Mouse (Mus musculus) induced T-regulatory cell, adult 2 months (primary cell): ENCODE measurements around the gene Igsf21.

Experiments
- DNase-seq: peaks from one replicate; pipeline ENCODE4 v3.0.0-alpha.2; 2012; ENCODE audit warnings: low read depth

Gene Igsf21

GRCm38 (mm10) chr4:140143884-140144525 lies 102.6 kb downstream of the Igsf21 start:
- DNase-seq = no peak

- DNase-seq = no peak
Measured at GRCm38 (mm10) chr4:140143178-140143577, 103.4 kb downstream of the Igsf21 start.

- no peak for DNase-seq
Measured at GRCm38 (mm10) chr4:140140485-140140884, 106.1 kb downstream of the Igsf21 start.

GRCm38 (mm10) chr4:140138846-140139245 lies 107.7 kb downstream of the Igsf21 start:
- no peak for DNase-seq

GRCm38 (mm10) chr4:140131625-140132321 lies 114.8 kb downstream of the Igsf21 start:
- DNase-seq = no peak

- no peak for DNase-seq
Measured at GRCm38 (mm10) chr4:140131201-140131600, 115.4 kb downstream of the Igsf21 start.

GRCm38 (mm10) chr4:140129553-140130275 lies 116.9 kb downstream of the Igsf21 start:
- DNase-seq = no peak

- no peak for DNase-seq
Measured at GRCm38 (mm10) chr4:140128116-140128515, 118.5 kb downstream of the Igsf21 start.

GRCm38 (mm10) chr4:140125806-140126205 lies 120.8 kb downstream of the Igsf21 start:
- DNase-seq = no peak

GRCm38 (mm10) chr4:140122534-140122933 lies 124.0 kb downstream of the Igsf21 start:
- DNase-seq = no peak

GRCm38 (mm10) chr4:140117275-140117691 lies 129.3 kb downstream of the Igsf21 start:
- DNase-seq = no peak

- no peak for DNase-seq
Measured at GRCm38 (mm10) chr4:140115756-140116155, 130.8 kb downstream of the Igsf21 start.

GRCm38 (mm10) chr4:140115053-140115452 lies 131.5 kb downstream of the Igsf21 start:
- no peak for DNase-seq

GRCm38 (mm10) chr4:140113690-140114475 lies 132.7 kb downstream of the Igsf21 start:
- DNase-seq = no peak

- no peak for DNase-seq
Measured at GRCm38 (mm10) chr4:140109626-140109948, 137.0 kb downstream of the Igsf21 start.

- DNase-seq = no peak
Measured at GRCm38 (mm10) chr4:140108871-140109625, 137.5 kb downstream of the Igsf21 start.

- no peak for DNase-seq
Measured at GRCm38 (mm10) chr4:140107161-140107560, 139.4 kb downstream of the Igsf21 start.

GRCm38 (mm10) chr4:140104795-140105194 lies 141.8 kb downstream of the Igsf21 start:
- no peak for DNase-seq

GRCm38 (mm10) chr4:140103341-140104027 lies 143.1 kb downstream of the Igsf21 start:
- DNase-seq = no peak

GRCm38 (mm10) chr4:140102581-140103200 lies 143.9 kb downstream of the Igsf21 start:
- no peak for DNase-seq
